Mouse (Mus musculus): ENCODE results near the gene Inafm1.

DNA sequence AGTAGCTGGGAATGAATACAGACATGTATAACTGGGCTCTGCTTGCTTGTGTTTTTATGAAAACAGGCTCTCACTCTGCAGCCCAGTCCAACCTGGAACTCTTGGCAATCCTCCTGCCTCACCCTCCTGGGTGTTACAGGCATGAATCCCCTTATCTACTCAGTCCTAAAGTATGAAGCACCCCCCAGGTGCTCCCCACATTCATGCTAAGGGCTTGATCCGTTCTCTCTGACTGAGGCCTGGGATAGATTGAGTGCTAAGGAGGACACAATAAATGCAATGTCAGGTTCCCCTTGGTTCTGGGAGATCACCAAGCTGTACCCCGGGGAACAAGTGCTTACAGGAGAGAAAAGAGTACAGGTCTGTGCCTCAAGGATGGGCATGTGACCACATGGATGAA, 24.2 kb upstream of the Inafm1 start:
- TF ChIP-seq CTCF (IDR thresholded peaks at IDR 0.05; ENCODE audit: low read depth, low read length) (no peak), POLR2A (IDR thresholded peaks at IDR 0.05; ENCODE audit: borderline replicate concordance, low read depth, low read length) (no peak)

Measured in bone marrow macrophage, adult 2 months (primary cell).